Mouse (Mus musculus): ENCODE data around the gene Vdac2.

DNA sequence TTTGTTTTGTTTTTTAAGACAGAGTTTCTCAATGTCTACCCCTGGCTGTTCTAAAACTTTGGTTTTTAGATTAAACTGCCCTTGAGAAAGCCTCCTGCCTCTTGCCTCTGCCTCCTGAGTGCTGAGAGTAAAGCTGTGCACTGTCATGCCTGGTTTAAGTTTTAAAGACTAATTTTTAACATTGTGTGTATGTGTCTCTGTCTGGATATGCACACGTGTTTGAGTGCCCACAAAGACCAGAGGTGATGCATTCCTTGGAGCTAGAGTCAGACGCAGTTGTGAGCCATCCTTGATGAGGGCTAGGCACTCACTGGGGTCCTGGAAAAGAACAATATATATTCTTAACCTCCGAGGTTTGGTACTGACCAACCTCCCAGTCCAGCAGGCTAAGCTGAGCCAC, 37.7 kb upstream of the Vdac2 start:
- TF ChIP-seq CTCF (IDR thresholded peaks at IDR 0.05; ENCODE audit: control insufficient read depth, insufficient read depth, low read length) = no peak
- no peak for TF ChIP-seq POLR2A (IDR thresholded peaks at IDR 0.05; ENCODE audit: borderline replicate concordance, control insufficient read depth, low read depth, low read length)
